Mouse (Mus musculus): ENCODE data around the gene Abhd17a.

The Abhd17a gene

DNA sequence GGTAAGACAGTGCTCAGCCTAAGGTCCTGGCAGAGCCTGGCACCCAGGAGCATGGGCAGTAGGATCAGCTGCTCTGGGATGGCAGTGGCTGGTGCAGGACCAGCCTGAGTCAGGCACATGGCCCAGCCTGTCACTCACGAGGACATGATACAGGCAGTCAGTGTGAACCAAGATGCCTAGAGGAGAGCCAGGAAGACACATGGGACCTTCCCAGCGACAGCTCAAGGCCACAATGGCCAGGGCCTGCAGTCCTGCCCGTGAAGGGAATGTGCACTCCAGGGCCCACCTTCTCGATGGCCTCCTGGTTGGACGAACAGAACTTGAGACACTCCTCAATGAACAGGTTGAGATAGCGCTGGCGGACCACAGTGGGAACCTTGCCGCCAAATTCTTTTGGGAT is 44.6 kb downstream of the Abhd17a start:
- DNase-seq, result peak in 1 of 2 experiments; percentile 1

DNA sequence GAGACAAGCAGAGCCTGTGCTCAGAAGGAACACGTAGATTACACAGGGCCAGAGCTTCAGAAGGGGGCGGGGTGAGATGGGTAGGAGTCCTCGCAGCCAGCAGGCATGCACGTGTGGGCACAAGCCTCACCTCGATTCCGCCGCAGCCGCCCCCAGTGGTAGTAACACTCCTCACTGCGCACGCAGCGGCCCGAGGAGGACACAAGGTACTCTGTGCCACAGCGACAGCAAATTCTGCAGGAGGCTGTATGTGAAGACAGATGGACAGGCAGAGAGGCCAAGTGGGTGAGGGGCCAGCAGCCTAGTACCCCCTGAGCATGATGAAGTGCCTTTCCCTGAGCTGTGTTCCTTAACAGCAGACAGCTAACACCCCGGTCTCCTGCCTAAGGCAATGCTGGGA is 46.3 kb downstream of the Abhd17a start:
- DNase-seq, result peak in 1 of 2 experiments; percentile 2

GRCm38 (mm10) chr10:80539493-80539892 is 50.6 kb downstream of the Abhd17a start:
- peak in 1 of 2 experiments; percentile 3 for DNase-seq

- DNase-seq, result peak; percentile 86 to 91
Measured at GRCm38 (mm10) chr10:80538710-80539394, 51.3 kb downstream of the Abhd17a start, which contains the start of gene Atp8b3. Gene Atp8b3 (minus strand): TSS chr10:80539124.

DNA sequence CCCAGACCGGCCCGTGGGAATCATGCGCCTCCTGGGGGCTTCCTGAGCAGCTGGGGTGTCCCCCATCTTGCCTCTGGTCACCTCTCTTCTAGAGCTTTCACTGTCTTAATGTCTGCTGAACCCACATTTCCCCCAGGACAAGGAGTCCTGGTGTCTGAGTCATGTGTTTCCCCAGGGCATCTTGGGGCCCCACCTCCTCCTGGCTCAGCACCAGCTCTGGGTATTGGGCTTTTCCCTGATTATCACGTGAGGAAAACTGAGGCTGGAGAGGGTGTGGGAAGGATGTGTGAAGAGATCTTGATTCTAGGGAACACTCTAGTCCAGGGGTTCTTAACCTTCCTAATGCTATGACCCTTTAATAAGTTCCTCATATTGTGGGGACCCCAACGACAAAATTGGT is 52.0 kb downstream of the Abhd17a start:
- DNase-seq, result peak in 1 of 2 experiments; percentile 46

DNA sequence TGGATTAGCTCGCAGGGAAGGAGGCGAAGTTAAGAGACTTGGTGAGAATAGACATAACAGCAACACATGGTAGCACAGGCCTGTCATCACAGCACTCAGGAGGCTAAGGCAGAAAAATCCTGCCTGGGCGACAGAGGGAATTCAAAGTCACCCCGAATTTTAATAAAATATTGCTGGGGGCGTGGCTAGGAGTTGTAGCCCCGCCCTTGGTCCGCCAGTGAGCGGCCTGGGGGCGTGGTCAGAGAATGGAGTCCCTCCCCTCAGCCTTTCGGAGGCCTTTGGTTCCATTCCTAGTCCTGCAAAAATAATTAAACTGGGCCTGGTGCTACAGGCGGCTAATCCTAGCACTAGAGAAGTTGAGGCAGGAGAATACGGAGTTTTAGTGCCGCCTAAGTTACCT is 54.4 kb downstream of the Abhd17a start:
- peak in 1 of 2 experiments; percentile 58 for DNase-seq

GRCm38 (mm10) chr10:80535071-80535470 is 55.1 kb downstream of the Abhd17a start:
- peak in 1 of 2 experiments; percentile 17 for DNase-seq

- DNase-seq, result peak in 1 of 2 experiments; percentile 46
Measured at GRCm38 (mm10) chr10:80533704-80534103, 56.4 kb downstream of the Abhd17a start.
